Mouse (Mus musculus) megakaryocyte, embryonic 14.5 days (primary cell): ENCODE results near the gene Nup37. TPM values are rescaled to one million over a fixed set of nuclear protein-coding genes. Genes with fewer than 3 reads are reported as not detected.

ENCODE experiments used
- H3K27me3 ChIP-seq: replicated peaks from 2 replicates; pipeline ENCODE3; 2012; ENCODE audit warnings: inconsistent platforms
- H3K36me3 ChIP-seq: replicated peaks from 2 replicates; pipeline ENCODE3; 2012; ENCODE audit warnings: low read length, inconsistent platforms, mixed read lengths
- H3K4me1 ChIP-seq: 2 replicates; pipeline ENCODE4 v1.6.1; 2012; ENCODE audit warnings: inconsistent platforms
- H3K4me3 ChIP-seq: replicated peaks from 2 replicates; pipeline ENCODE3; 2012; ENCODE audit warnings: moderate library complexity, mild to moderate bottlenecking, inconsistent platforms
- H3K9me3 ChIP-seq: 2 replicates; pipeline ENCODE4 v1.6.1; 2012; ENCODE audit warnings: inconsistent platforms
- FLI1 ChIP-seq: IDR thresholded peaks from 2 replicates; pipeline ENCODE4 v1.6.1; 2012; ENCODE audit warnings: low read length, inconsistent platforms, mixed read lengths
- GATA1 ChIP-seq: IDR thresholded peaks from 3 replicates; pipeline ENCODE4 v1.6.1; 2012; ENCODE audit warnings: mixed read lengths, low read length, inconsistent platforms, borderline replicate concordance
- polyA plus RNA-seq: library from polyadenylated mRNA; stranded (reverse); fragments of >175 nt; gene quantifications from 2 replicates; pipeline ENCODE4 v1.2.3, GENCODE M21; 2012; ENCODE audit warnings: low replicate concordance; ENCODE audit not compliant: insufficient read depth

The Nup37 gene
- polyA plus RNA-seq, 1 experiment, result 2.3 TPM

- no peaks in the 10 kb centered on the region for H3K27me3 ChIP-seq
- H3K4me3 ChIP-seq, result no peak overlapping the region
- no peaks in the 10 kb centered on the region for H3K9me3 ChIP-seq
- TF ChIP-seq GATA1, result no peak
- no peak for TF ChIP-seq FLI1
- peaks cover 73% of the 10 kb centered on the region for H3K36me3 ChIP-seq
- H3K4me1 ChIP-seq, result peaks cover 20% of the 10 kb centered on the region
These were observed 78.6 kb downstream of the Nup37 start for GRCm38 (mm10) chr10:88225421-88225820.

- TF ChIP-seq GATA1, result no peak
- peaks cover 20% of the 10 kb centered on the region for H3K4me1 ChIP-seq
- H3K9me3 ChIP-seq, result no peaks in the 10 kb centered on the region
- H3K27me3 ChIP-seq, result no peaks in the 10 kb centered on the region
- H3K36me3 ChIP-seq, result peaks cover 66% of the 10 kb centered on the region
- H3K4me3 ChIP-seq, result no peak overlapping the region
These were observed 81.2 kb downstream of the Nup37 start for GRCm38 (mm10) chr10:88227962-88228361.

Other genes with a start within 250 kb of the Nup37 start
- not detected in 2 replicates for gene Pmch, start 55.9 kb upstream of the Nup37 start, polyA plus RNA-seq
- gene Parpbp, start 51 bp upstream of the Nup37 start, polyA plus RNA-seq, result 0.16 TPM in 1 of 2 replicates, not detected in the other
- 3.9 and 27.8 TPM in 2 replicates for gene Washc3, start 54.1 kb downstream of the Nup37 start, polyA plus RNA-seq
- 0.72 TPM in 1 of 2 replicates, not detected in the other for gene Dram1, start 232.1 kb downstream of the Nup37 start, polyA plus RNA-seq
- 0.57 TPM in 1 of 2 replicates, not detected in the other for gene Gnptab, start 232.1 kb downstream of the Nup37 start, polyA plus RNA-seq